Mouse (Mus musculus): Measurements from ENCODE around the gene Ndufs1.

DNA sequence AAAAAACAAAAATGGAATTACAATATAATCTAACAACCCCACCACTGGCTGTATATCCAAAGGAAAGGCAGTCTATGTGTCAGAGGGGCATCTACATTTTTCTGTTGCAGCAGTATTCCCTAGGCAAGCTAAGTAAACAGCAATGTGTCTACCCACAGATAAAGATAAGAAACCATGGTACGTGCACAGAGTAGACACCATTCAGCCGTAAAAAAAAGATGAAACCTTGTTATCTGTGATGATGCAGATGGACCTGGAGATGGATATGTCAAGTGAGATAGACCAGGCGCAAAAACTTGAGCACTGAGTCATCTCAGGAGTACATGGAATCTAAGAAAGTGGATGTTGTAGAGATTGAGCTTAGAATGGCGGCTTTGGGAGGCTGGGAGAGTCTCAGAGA lies 48.4 kb upstream of the Ndufs1 start:
- TF ChIP-seq CTCF (IDR thresholded peaks at IDR 0.05; ENCODE audit: low read depth, low read length) (no peak), GATA1 (IDR thresholded peaks at IDR 0.05; ENCODE audit: borderline replicate concordance, low read length) (no peak), GATA2 (IDR thresholded peaks at IDR 0.05; ENCODE audit: borderline replicate concordance, low read depth, low read length) (no peak), POLR2AphosphoS5 (IDR thresholded peaks at IDR 0.05; ENCODE audit: insufficient replicate concordance, low read depth, low read length) (no peak), TAL1 (conservative IDR thresholded peaks at IDR 0.05; ENCODE audit: low read depth, low read length) (peak; percentile 86)
